Mouse (Mus musculus) gastrocnemius, postnatal 4 days (tissue): ENCODE measurements around the gene Lep. TPM values are rescaled to one million over a fixed set of nuclear protein-coding genes. Genes with fewer than 3 reads are reported as not detected.

Source experiments
- DNase-seq, 2 experiments: peaks; one replicate each; pipeline ENCODE4 v3.0.0; 2021 to 2022; ENCODE audit warnings: low spot score in 2 of 2, mixed read lengths in 2 of 2
- microRNA-seq: library from miRNA; unstranded; fragments of <30 nt; microRNA quantifications from one replicate; pipeline ENCODE4 v1.2.0, GENCODE M21; 2021
- total RNA-seq, 2 experiments: library from RNA; stranded (reverse); gene quantifications; 2 replicates each; pipeline ENCODE4 v1.2.3; 2021

Lep gene
- total RNA-seq, 2 experiments from 2014 or later: 1.0 to 2.1 TPM

- DNase-seq: no peak
Observed at GRCm38 (mm10) chr6:29111501-29111900, 51.5 kb downstream of the Lep start.

- no peak for DNase-seq
Observed at GRCm38 (mm10) chr6:29115756-29116155, 55.7 kb downstream of the Lep start.

DNA sequence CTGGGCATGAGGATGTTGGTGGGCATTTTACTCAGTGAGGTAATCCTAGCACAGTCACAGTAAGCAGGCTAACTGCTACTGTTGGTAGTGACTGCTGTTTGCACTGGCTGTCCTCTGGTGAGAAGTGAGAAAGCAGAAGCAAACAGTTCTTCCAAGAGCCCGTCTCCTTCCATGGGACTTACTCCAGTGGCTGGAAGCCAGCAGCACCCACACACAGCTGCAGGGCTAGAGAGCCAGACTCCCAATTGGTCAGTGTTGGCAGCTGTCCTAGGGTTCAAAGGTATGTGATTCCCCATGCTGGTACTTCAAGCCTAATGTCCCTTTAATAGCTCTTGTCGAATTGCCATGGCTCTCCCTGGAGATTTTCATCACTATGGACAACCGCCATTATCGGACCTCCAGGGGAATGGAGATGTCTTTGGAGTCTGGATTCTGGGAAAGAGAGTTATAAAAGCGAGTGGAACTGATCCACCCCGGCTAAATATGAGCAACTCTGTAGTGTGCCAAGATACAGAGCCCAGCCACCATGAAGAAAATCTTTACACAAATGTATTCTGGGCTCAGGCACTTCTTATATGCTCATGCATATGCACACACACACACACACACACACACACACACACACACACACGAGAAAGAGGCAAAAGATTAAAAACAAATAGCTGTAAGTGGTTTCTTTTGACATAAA lies 57.5 kb downstream of the Lep start:
- DNase-seq: peak; percentile 50 to 75

DNA sequence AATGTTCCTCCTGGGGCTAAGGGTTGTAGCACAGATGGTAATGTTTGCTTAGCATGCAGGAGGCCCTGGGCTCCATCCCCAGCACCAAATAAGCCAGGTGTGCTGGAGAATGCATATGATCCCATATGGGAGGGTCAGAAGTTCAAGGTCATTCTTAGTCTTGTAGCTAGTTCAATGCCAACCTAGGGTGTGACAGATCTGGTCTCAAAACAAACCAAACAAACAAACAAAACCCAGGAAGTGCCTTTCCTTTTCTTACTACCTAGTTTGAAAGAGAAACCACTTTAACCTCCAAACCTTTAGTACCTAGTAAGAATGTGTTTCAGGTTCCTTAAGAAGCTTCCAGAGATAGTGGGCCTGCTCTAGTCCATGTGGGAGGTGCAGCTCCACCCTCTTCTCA lies 58.2 kb downstream of the Lep start:
- no peak for DNase-seq

DNA sequence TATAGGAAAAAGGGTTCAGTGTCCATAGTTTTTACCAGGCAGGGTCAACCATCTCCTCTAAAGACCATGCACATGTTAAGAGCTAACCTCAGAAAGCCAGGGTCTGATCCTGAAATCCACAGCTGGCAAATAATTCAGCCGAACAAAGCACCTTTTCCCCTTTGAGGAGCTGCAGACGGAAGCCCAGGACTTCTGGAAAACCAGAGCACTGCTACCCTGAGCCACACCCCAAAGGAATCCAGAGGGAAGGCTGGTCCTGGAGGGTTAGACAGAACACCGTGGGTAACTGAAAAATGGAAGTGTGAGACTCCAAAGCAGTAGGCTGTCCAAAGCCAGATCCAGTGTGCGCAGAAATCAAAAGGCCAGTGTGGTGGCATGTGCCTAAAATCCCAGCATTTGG lies 58.9 kb downstream of the Lep start:
- DNase-seq: no peak

GRCm38 (mm10) chr6:29119990-29120389 lies 60.0 kb downstream of the Lep start:
- DNase-seq: no peak

Small RNAs within 50 kb of the gene (microRNA-seq; reads per million reads assigned to microRNA genes)
- gene Mir129-1: 1.3 reads per million

Other genes with a start within 250 kb of the Lep start
- 1 to 10 TPM; 1.3 to 1.6 TPM for gene Lrrc4, start 228.5 kb upstream of the Lep start, total RNA-seq
- 10 to 100 TPM; 20.6 to 21.7 TPM for gene Rbm28, start 104.8 kb downstream of the Lep start, total RNA-seq
- 1 to 10 TPM; 1.0 to 1.4 TPM for gene Prrt4, start 119.4 kb downstream of the Lep start, total RNA-seq
- 10 to 100 TPM; 25.3 to 29.8 TPM for gene Impdh1, start 156.1 kb downstream of the Lep start, total RNA-seq
- 1 to 10 TPM; 7.5 to 9.5 TPM for gene Hilpda, start 212.3 kb downstream of the Lep start, total RNA-seq
- under 1 TPM in 1 of 2 experiments, not detected in 1; 0.31 TPM for gene Fam71f2, start 219.4 kb downstream of the Lep start, total RNA-seq